Mouse (Mus musculus): ENCODE measurements around the gene Klhl22. TPM values are rescaled to one million over a fixed set of nuclear protein-coding genes. Genes with fewer than 3 reads are reported as not detected.

The Klhl22 gene
- total RNA-seq, 2 experiments from 2014 or later: 16.1 to 16.7 TPM

DNA sequence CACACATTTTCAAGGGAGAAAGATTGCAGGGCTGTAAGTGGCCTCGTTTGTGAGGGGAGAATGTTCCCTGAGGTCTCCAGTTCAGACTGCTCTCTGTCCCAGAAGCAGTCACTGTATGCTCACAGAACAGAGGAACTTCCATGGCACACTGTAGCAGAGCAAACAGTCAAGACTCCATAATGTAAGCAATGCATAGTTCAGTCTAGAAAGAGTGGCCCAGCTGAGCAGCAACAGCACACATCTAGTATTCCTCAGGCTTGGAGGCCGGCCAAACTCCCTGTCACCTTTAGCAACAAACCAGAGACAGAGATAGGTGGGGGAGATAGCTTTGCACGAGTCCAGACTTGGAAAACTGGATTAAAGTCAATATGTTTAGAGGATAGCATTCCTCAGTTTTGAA is 6.4 kb upstream of the Klhl22 start:
- DNase-seq (ENCODE audit: low spot score): no peak
- intact Hi-C loops (cut with DNase I): no loop called here

DNA sequence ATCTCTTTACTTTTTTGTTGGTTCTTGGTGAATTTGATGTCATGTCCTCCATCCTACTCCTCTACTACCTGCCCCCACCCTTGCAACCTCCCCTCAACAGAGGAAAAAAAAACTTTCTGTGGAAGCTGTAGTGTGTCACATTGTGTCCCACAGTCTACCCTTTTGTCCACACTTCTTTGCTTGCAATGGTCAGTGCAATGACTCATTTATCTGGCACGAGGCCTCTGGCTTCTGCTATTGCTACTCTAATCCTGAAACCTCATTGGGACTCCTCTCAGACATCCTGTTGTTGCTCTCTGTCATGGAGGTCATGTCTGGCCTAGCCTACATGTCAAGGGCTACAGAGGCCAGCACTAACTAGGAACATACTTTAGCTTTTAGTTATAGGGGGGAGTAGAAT is 5.7 kb upstream of the Klhl22 start:
- intact Hi-C loops (cut with DNase I): no loop called here
- no peak for DNase-seq (ENCODE audit: low spot score)

DNA sequence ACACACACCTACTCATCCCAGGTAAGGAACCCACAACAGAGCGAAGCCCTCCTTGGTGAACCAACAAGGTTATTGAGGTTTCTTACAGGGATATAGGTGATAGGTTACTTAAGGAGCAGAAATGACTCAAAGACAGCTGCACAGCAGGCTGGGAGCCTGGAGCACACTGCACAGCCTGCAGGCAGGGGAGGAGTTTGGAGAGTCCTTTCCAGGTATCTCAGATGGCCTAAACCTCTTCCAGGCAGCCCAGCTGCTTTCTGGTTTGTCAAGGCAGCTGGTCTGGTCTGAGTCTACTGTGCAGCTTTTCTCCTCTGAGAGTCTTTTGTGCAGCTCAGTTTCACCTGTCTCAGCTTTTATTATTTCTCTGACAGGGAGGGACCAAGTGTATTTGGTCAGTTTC is 1.7 kb upstream of the Klhl22 start:
- intact Hi-C loops (cut with DNase I): no loop called here
- no peak for DNase-seq (ENCODE audit: low spot score)

DNA sequence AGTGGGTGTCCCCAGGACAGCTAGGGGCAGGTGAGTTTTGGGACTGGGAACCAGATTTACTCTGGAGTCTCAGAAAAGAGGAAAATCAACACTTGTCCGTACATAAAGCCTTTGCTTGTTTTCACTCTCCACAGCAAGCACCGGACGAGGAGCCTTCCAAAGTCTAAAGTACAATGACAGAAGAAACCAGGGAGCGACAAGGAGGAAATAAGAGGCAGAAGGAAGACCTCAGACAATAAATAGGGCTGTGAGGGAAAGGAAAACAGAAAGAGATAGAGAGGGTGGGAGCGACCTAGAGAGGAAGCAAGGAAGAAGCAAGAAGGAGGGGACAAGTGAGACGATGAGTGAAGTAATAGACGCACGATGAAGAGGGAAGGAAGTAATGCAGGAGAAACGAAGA is 516 bp upstream of the Klhl22 start:
- intact Hi-C loops (cut with DNase I): no loop called here
- DNase-seq (ENCODE audit: low spot score): no peak

DNA sequence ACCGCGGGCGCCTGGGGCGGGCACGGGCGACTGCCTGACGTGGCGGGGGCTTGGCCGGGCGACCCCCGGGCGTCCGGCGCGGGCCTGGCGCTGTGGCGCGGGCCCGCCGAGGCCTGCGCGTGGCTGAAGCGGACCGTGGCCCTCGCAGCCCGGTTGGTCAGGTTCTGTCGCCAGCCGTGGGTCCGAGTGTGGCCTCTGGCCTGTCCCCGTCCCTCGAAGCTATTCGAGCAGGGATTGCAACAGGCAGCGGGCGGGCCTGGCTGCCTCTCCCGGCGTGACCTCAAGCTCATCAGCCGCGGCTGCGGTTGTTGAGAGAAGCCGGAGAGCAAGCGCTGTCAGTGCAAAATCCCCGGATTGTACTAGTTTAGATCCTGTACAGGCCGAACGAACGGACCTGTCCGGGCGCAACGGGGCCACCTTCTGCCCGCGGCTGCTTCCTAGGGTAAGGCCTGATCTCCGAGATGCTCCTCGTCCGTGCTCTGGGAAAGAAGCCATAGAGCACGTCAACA is 449 bp downstream of the Klhl22 start:
- intact Hi-C loops (cut with DNase I): loop anchor here (5.0 kb wide), 1 partner anchor 47 kb away; no protein-coding TSS in a partner anchor
- peak; percentile 23 for DNase-seq (ENCODE audit: low spot score)

DNA sequence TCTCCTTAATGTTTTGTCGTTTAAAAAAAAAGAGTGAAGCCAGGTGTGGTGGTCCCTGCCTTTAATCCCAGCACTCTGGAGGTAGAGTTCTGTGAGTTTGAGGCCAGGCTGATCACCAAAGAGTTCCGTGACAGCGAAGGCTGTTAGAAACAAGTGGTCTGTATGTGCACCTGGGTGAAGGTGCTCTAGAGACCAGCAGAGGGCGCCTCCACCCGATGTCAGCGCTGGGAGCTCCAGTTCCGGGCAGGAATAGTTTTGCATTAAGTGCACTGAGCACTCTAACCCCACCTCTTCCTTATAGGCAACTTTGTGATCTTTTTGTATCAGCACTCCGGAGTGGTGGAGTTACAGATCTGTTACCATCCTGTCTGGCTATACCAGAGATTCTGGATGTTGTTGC is 1.2 kb downstream of the Klhl22 start:
- no peak for DNase-seq (ENCODE audit: low spot score)
- intact Hi-C loops (cut with DNase I): loop anchor here (5.0 kb wide), 1 partner anchor 47 kb away; no protein-coding TSS in a partner anchor

DNA sequence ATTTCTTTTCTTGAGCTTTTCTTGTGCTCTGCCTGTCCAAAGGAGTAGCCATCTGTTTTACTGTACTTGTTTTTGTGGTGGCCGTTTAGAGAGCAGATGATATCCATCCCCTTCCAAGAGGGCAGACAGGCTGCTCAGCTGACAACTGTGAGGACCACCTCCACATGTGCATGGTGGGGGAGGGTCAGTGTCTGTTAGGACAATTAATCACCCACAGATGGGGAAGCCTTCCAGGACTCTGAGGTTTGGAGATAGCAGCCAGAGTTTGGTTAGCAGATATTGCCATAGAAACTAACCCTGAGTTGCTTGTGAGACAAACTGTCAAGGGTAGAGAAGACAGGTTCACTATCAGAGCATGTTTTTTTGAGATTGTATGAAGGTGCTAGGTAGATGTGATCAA is 1.7 kb downstream of the Klhl22 start:
- intact Hi-C loops (cut with DNase I): loop anchor here (5.0 kb wide), 1 partner anchor 46 kb away; no protein-coding TSS in a partner anchor
- no peak for DNase-seq (ENCODE audit: low spot score)

DNA sequence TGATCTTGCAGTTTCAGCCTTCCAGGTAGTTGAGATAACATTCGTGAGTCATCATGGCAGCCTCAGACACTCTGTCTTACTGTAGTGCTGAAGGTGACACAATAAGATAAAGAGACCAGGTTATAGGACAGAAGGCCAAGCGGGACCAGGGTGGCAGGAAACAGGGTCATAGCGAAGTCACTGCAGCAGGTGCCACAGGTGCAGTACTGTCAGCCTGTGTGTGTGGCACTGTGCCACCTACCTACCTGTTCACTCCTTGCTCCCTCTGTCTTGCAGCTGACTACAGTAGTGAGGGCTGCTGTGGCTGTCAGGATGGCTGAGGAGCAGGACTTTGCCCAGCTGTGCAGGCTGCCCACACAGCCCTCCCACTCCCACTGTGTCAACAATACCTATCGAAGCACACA is 4.7 kb downstream of the Klhl22 start:
- intact Hi-C loops (cut with DNase I): loop anchor here (5.0 kb wide), 1 partner anchor 43 kb away; no protein-coding TSS in a partner anchor
- DNase-seq (ENCODE audit: low spot score): no peak

DNA sequence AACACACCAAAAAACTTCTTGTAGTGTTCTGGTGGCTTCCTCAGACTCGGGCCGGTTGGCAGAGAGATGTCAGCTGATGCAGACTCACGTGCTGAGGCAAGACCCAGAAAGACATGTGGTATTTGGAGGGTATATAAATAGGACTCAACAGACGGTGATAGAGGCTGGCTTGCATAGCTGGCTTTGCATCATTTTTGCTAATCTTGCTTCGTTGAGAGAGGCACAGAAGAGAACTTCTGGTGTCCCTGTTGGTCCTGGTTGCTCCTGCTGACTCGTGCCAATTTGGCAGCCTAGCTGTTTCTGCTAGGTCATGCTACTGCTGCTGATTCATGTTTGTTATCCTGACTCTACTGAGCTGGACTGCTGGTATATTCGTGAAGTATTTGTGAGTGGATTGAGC is 9.4 kb downstream of the Klhl22 start:
- DNase-seq (ENCODE audit: low spot score): no peak
- intact Hi-C loops (cut with DNase I): no loop called here

DNA sequence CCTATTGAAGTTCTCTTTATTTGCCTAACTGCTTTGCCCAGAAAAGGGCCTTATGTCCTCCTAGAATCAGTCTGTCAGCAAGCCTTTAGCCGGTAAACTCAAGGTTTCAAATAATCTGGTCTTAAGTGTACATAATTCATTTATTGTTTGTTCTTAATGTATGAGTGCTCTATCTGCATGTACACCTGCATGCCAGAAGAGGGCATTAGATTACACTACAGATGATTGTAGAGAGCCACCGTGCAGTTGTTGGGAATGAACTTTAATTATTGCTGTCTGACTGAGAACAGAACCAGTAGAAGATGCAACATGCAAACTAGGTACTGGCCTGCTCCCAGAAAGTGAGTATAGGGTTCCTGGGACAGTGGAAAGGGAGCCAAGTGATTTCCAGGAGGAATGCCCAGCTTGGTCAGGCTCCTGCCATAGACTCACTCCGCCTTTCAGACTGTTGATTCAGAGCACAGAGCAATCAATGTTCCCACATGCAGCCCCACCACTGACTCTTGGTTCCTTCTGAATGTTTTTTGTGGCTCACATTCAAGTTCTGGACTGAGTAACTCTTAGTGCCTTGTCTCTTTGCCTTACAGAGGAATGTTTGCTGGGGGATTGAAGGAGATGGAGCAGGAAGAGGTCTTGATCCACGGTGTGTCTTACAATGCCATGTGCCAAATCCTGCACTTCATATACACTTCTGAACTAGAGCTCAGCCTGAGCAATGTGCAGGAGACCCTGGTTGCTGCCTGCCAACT is 11.9 kb downstream of the Klhl22 start:
- intact Hi-C loops (cut with DNase I): loop anchor here (5.0 kb wide), 1 partner anchor 41 kb away; no protein-coding TSS in a partner anchor
- no peak for DNase-seq (ENCODE audit: low spot score)

DNA sequence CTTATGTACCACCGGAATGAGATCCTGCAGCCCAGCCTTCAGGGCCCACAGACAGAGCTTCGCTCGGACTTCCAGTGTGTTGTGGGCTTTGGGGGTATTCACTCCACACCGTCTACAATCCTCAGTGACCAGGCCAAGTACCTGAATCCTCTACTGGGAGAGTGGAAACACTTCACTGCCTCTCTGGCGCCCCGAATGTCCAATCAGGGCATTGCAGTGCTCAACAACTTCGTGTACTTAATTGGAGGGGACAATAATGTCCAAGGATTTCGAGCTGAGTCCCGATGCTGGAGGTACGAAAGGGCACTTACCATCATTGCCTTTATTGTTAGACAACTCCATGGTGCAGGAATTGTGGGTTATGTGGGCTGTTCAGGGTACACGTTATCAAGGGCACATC is 17.4 kb downstream of the Klhl22 start:
- intact Hi-C loops (cut with DNase I): no loop called here
- DNase-seq (ENCODE audit: low spot score): no peak

DNA sequence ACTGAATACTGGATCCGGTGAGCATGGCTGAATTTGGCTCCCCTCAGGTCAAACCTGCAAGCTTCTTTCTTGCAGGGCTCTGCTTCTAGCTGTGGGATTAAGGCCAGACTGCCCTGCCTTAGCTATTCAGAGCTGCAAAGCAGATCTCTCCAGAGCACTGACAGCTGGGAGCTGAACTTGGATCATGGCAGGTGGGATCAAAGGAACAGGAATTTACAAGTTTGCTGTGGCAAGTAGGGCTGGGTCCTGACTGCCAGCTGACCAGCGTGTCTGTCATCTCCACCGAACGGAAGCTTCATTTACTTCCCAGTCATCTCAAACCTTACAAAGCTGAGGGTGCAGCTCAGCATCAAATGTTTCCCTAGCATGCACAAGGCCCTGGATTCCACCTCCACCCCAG is 18.8 kb downstream of the Klhl22 start:
- no peak for DNase-seq (ENCODE audit: low spot score)
- intact Hi-C loops (cut with DNase I): no loop called here

DNA sequence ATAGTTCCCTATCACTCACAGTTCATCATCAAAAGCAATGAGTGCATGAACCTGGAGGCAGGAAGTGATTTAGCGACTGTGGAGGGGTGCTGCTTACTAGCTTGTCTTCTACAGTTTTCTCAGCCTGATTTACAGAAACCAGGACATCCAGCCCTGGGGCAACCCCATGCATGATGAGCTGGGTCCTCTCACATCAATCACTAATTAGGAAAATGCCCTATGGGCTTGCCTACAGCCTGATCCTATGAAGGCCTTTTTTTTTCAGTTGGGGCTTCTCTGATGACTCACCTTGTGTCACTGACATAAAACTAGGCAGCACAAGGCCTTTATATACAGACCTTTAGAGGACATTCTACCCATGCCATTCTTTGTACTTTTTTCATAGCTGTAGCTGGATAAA is 20.3 kb downstream of the Klhl22 start:
- intact Hi-C loops (cut with DNase I): no loop called here
- DNase-seq (ENCODE audit: low spot score): no peak

DNA sequence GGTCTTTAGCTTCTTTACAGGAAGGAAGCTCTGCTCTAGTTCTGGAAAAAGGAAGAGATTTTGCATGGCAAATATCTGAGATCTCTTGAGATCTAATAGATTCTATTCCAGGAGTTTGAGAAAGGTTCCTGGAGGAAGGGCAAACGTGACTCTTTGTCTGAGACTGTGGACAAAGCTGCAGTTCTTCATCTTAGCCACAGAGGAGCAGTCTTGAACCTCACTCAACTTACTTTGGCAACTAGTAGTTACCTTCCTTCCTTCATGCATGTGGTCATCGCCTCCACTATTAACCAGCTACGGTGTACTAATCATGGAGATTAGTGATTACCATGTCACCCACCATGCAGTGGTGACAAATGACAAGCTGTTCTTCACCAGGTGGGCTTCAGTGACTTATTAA is 25.9 kb downstream of the Klhl22 start:
- intact Hi-C loops (cut with DNase I): no loop called here
- DNase-seq (ENCODE audit: low spot score): no peak

DNA sequence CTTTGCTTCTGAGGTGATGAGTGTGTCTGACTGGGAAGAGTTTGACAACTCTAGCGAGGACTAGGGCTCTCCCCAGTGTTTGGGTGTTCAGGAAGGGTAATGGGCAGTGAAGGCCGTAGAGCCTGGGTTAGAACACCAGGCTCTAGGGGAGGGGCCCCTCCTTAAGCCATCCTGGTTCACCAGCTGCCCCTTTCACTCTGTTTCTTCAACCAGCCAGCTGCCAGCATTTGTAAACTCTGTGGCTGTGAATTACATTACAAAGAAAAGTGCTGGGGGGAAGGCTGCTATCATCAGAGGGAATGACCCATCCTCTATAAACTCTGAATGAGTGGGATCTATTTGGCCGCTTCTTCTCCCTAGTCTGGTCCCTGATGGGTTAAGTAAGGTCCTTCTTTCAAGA is 33.3 kb downstream of the Klhl22 start:
- no peak for DNase-seq (ENCODE audit: low spot score)
- intact Hi-C loops (cut with DNase I): no loop called here

DNA sequence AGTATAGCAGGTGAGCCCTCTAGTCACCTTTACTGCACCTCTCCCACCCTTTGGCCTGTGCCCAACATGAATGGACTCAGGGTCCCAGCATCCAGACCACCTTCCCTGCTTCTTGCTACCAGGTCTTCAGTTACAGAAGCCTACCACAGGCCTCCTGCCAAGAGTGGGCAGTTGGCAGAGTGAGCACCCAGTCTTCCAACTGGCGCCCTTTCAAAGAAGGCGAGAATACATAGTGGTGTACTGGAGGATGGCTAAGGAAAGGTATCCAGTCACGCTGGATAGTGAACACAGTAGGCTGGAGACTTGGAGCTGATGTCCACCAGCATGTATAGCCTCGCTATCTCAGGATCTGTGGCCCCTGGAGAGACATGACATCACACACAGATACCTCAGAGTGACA is 34.6 kb downstream of the Klhl22 start:
- intact Hi-C loops (cut with DNase I): no loop called here

DNA sequence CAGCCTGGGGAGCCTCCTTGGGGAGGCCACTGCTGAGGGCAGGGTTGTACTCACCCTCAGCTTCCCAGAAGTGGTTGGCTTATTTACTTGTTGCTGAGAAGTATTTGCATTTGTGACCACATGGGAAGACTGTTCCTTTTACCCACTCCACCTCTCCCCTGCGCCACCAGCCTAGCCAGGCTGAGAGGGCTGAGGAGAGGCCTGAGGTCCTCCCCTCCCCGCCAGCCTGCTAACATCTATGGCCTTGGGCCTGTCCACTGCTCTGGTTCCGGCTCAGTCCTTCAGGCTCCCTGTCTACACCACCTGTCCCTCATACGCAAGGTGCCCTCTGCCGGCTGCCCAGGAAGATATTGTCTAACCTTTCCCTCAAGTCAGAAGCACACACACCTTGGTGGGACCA is 36.2 kb downstream of the Klhl22 start:
- intact Hi-C loops (cut with DNase I): no loop called here
- no peak for DNase-seq (ENCODE audit: low spot score)

More for the DNA sequence above, 34.6 kb downstream of the Klhl22 start:
- DNase-seq (ENCODE audit: low spot score): no peak

DNA sequence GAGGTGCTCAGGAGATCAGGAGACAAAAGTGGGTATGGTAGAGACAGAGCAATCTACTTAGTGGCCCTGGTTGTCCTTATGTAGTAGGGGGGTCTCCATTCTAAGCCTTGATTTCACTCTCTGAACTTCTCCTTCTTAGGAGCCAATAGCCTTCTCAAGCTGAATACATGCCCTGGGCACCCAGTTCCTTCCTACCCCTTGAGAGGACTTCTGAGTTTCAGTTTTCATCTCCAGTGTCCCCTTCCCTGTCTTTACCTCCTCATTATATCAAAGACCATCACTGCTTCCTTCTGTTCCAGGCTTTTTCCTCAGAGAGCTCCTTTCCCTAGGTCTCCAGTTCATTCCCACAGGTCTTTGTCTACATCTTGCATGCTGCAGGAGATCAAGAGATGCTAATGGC is 37.1 kb downstream of the Klhl22 start:
- intact Hi-C loops (cut with DNase I): no loop called here
- no peak for DNase-seq (ENCODE audit: low spot score)

DNA sequence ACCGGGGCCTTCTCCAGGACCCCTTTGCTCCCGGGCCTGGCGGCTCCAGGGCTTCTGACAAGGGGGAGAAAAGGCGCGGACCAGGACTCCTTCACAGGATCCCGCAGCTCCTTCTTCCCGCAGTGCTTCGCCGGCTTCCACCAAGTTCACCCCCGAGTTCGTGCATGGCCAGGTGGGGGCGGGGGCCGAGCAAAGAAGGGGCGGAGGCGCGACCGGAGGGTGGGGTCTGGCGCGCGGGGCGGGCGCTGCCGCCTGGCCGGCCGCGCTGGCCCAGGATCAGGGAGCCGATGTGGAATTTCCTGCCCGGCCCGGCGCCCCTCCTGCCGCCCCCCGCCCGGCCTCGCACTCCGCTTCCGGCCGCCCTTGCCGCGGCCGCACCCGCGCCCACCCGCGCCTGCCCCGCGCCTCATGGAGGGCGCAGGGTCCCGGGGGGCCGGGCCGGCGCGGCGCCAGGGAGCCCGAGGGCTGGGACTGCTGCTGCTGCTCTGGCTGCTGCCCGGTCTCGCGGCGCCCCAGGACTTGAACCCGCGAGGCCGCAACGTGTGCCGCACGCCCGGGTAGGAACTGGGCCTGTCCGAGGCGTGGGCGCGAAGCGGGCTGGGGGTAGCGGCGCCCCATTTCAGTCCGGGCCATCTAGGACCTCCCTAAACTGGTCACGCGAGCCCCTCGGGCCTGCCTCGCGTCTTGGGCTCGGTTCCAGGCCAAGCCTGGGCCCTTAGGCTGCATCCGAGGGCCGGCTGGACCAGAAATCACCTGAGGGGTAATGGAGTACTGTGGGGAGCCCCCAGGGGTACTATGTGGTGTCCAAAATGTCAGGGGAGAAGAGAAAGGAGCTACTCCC is 37.8 kb downstream of the Klhl22 start, which contains the start of gene Scarf2:
TSS of gene Scarf2 (plus strand) at position 312 of the 841 bp plus-strand sequence.
- DNase-seq (ENCODE audit: low spot score): peak; percentile 49
- intact Hi-C loops (cut with DNase I): no loop called here

DNA sequence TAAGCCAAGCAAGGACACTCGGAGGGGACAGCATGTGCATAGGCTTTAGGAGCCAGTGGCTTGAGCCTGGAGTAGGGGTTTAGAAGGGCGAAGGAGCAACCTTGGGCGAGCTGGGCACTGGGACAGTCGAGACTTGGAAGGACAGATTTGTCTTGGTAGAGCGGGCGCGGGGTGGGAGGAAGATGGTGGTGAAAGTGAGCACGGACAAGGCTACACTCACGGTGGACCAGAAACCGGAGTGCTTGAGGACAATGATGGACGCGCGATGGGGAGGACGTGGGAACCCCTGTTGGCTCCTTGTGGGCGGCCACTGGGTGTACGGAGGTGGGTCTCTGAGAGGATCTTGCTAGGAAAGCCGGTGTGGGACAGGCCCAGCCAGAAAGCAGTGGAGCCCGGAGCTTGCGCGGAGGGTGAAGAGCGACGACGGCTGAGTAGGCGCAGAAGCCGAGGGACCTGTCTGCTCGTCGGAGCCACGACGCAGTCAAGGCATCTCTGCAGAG is 38.4 kb downstream of the Klhl22 start:
- DNase-seq (ENCODE audit: low spot score): no peak
- intact Hi-C loops (cut with DNase I): no loop called here
